Mouse (Mus musculus) hindlimb bud, embryonic 11.5 days (tissue): ENCODE measurements around the gene Calml4.

Experiments used
- DNase-seq: peaks from one replicate; pipeline ENCODE4 v3.0.0-alpha.2; 2012; ENCODE audit warnings: low read depth, low spot score; ENCODE audit errors: extremely low spot score

Gene Calml4

GRCm38 (mm10) chr9:62881871-62882270 is 24.0 kb downstream of the Calml4 start:
- DNase-seq: no peak

DNA sequence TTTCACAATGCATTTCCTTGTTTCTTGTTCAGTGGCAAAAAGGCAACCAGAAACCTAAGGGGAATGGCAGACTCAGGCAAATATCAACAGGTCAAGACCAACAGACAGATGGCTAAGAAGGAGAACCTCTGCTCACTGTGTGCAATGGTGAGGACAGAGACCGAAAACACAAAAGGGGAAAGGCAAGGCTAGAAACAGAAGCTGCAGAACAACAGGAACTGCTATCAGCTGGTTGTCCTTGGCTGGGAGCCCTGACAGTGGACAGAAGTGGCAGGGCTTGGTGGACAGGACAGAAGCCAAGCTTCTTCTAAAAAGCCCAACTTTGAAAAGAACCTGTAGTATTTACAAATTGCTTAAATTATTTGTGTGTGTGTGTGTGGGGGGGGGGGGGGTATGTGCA is 36.6 kb downstream of the Calml4 start:
- no peak for DNase-seq

GRCm38 (mm10) chr9:62901736-62902135 is 43.9 kb downstream of the Calml4 start:
- DNase-seq: no peak

DNA sequence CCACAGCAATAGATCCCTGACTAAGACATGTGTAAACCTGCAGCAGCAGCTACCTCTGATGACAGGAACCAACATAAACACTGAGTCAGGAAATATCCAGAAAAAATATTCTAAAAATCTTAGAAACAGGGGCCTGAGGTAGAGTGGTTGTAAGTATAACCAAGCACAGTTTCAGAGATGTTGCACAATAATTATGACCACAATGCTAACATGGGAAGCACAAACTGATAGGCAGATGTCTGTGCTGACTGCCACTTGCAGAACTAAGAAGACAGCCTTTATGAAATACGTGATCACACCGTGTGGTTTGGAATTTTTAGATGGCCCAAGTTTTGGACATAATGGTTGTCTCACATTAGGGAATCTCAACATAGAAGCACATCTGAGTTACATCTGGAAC is 46.0 kb downstream of the Calml4 start:
- no peak for DNase-seq

DNA sequence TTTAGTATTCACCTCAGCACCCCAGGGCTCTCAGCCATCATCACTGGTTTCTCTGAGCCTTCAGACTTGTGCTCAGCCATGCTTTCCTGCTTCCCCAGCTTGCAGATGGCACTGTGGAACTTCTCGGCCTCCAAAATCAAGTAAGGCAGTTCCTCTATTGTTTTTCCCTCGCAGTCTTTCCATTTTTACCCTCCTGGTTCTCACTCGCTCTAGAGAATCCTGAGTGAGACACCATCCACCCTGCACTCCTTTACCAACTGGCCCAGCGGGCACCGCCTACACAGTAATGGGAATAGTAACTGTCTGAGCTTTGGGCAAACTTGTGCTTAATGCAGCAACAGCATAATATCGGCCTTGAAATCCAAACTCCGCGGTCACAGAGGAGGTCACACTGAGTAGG is 47.2 kb downstream of the Calml4 start:
- DNase-seq: no peak

DNA sequence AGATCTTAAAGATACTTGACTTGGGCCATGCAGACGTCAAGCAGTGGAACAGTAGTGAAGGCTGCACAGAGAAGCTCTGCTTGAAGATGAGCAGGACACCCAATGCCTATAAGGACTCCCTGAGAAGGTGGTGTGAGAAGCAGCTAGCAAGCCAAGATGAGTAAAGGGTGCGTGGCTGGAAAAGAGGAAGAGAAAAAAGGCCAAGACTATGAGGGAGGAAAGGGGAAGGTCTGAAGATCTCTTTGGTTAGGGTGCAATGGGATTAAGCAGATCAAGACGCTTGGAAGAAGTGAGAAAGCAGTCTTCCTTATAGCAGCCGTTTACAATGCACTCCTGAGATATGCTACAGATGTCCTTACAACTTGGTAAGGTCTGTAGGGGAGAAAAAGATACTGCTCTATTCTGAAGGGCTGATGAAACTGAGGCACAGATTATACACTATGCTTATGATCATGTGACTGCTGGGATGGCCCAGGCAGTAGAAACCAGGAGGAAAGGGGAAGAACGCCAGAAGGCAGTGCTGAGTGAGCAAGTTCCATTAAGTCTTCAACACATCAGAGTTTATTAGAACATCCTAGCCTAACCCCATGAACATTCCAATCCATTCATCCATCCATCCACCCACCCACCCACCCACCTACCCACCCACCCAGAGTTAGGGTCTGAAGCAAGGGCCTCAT is 55.6 kb downstream of the Calml4 start:
- DNase-seq: no peak

- no peak for DNase-seq
These were observed 59.2 kb downstream of the Calml4 start for GRCm38 (mm10) chr9:62917059-62917458.

DNA sequence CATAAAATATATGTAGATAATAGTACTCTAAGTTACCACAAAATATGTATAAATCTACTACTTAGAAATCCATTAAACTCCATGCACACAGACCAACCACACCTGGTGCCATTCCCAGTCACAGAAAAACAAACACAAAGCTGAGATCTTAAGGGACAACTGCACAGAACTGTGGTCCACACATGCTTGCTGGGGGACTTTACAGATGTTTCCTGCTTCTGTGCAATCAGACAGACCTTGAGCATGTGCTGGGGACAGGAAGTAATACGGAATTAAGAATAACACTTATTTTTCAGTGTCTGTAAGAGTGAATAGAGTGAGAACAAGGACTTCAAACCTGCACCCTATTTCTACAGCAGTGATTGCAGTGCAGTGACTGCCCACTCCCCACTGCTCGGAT is 63.0 kb downstream of the Calml4 start:
- no peak for DNase-seq

- no peak for DNase-seq
These were observed 67.2 kb downstream of the Calml4 start for GRCm38 (mm10) chr9:62924886-62925610.
